Mouse (Mus musculus) C2C12 (cell line): ENCODE results near the gene Ncapd3. TPM values are rescaled to one million over a fixed set of nuclear protein-coding genes. Genes with fewer than 3 reads are reported as not detected.

Experiments
- H3K27me3 ChIP-seq: one replicate; pipeline ENCODE4 v1.6.1; 2011; ENCODE audit not compliant: control insufficient read depth, insufficient read depth, insufficient read length
- H3K36me3 ChIP-seq: one replicate; pipeline ENCODE4 v1.6.1; 2011; ENCODE audit not compliant: control insufficient read depth, insufficient read depth
- H3K4me3 ChIP-seq: one replicate; pipeline ENCODE4 v1.5.1; 2011; ENCODE audit warnings: mild to moderate bottlenecking, control low read depth; ENCODE audit not compliant: poor library complexity, insufficient read depth, severe bottlenecking
- H3K79me2 ChIP-seq: one replicate; pipeline ENCODE4 v1.6.1; 2011; ENCODE audit not compliant: control insufficient read depth, insufficient read depth
- H3K79me3 ChIP-seq: one replicate; pipeline ENCODE4 v1.6.1; 2011; ENCODE audit warnings: low read depth, control low read depth
- H3ac ChIP-seq: one replicate; pipeline ENCODE3; 2011; ENCODE audit warnings: low read depth; ENCODE audit not compliant: control insufficient read depth, insufficient read length
- CEBPB ChIP-seq: IDR thresholded peaks from one replicate; pipeline ENCODE4 v1.6.1; 2011; ENCODE audit warnings: low read depth, mild to moderate bottlenecking, control low read depth, moderate library complexity
- CTCF ChIP-seq: IDR thresholded peaks from one replicate; pipeline ENCODE4 v1.5.1; 2011; ENCODE audit not compliant: control insufficient read depth, insufficient read depth, insufficient read length
- FOSL1 ChIP-seq: IDR thresholded peaks from one replicate; pipeline ENCODE4 v1.8.0; 2011; ENCODE audit warnings: mild to moderate bottlenecking, low read length; ENCODE audit not compliant: poor library complexity, insufficient read depth, severe bottlenecking
- MAX ChIP-seq: IDR thresholded peaks from one replicate; pipeline ENCODE4 v1.6.1; 2011; ENCODE audit warnings: mild to moderate bottlenecking, control low read depth
- MYOD1 ChIP-seq: IDR thresholded peaks from one replicate; pipeline ENCODE4 v1.6.1; 2011; ENCODE audit warnings: low read depth; ENCODE audit not compliant: control insufficient read depth, insufficient read length
- MYOG ChIP-seq: IDR thresholded peaks from one replicate; pipeline ENCODE4 v1.6.1; 2011; ENCODE audit not compliant: control insufficient read depth, insufficient read length; ENCODE audit errors: extremely low read depth
- USF1 ChIP-seq: IDR thresholded peaks from one replicate; pipeline ENCODE4 v1.6.1; 2011; ENCODE audit warnings: low read depth, mild to moderate bottlenecking, control low read depth, moderate library complexity
- long read RNA-seq, 2 experiments: library from polyadenylated mRNA; unstranded; transcript quantifications; one replicate each; pipeline ENCODE4 v2.0.0; 2019 to 2020
- polyA plus RNA-seq: library from polyadenylated mRNA; unstranded; fragments of >200 nt; fragmentation: generic; extraction: Trizol; gene quantifications from one replicate; pipeline ENCODE4 v1.2.1, GENCODE M21; 2012; ENCODE audit warnings: missing spikeins

Ncapd3 gene
- 12.5 TPM for polyA plus RNA-seq
- long read RNA-seq, experiment 1, partial matches to known transcripts, result 2 of 3 reads
- long read RNA-seq, experiment 1, other reads (novel, unspliced or antisense), result 1 of 3 reads
- long read RNA-seq, experiment 2, full-length matches to known transcripts, result 71 of 94 reads
- long read RNA-seq, experiment 2, partial matches to known transcripts, result 9 of 94 reads
- long read RNA-seq, experiment 2, other reads (novel, unspliced or antisense), result 14 of 94 reads

- H3K27me3 ChIP-seq, result no peaks in the 10 kb centered on the region
Observed at GRCm38 (mm10) chr9:27029828-27030762, at the start of gene Ncapd3, which contains the start of gene Vps26b. TSS of gene Ncapd3 (plus strand) at chr9:27030175. TSS of gene Vps26b (minus strand) at chr9:27030065.

GRCm38 (mm10) chr9:26985090-26985613 lies 44.8 kb upstream of the Ncapd3 start:
- no peaks in the 10 kb centered on the region for H3K27me3 ChIP-seq
- peaks cover 22% of the 10 kb centered on the region for H3K36me3 ChIP-seq
- no peak overlapping the region for H3K4me3 ChIP-seq
- no peaks in the 10 kb centered on the region for H3K79me3 ChIP-seq
- no peak for TF ChIP-seq FOSL1
- TF ChIP-seq CTCF, result no peak
- TF ChIP-seq MYOD1, result no peak
- TF ChIP-seq USF1, result no peak
- no peak for TF ChIP-seq MYOG
- TF ChIP-seq MAX, result no peak
- TF ChIP-seq CEBPB, result no peak
- H3K79me2 ChIP-seq, result no peaks in the 10 kb centered on the region
- no peak overlapping the region for H3ac ChIP-seq

More at GRCm38 (mm10) chr9:27029828-27030762, at the start of gene Ncapd3, which contains the start of gene Vps26b:
- Histone ChIP-seq H3K36me3 (no peaks in the 10 kb centered on the region), H3K79me2 (peaks cover 88% of the 10 kb centered on the region), H3K4me3 (peak within 1 kb of the TSS; percentile 72), H3ac (peak within 1 kb of the TSS; percentile 76), H3K79me3 (peaks cover 63% of the 10 kb centered on the region)
- no peak for TF ChIP-seq CEBPB
- no peak for TF ChIP-seq MAX
- no peak for TF ChIP-seq FOSL1
- no peak for TF ChIP-seq USF1
- TF ChIP-seq CTCF, result no peak
- TF ChIP-seq MYOD1, result no peak
- TF ChIP-seq MYOG, result no peak

DNA sequence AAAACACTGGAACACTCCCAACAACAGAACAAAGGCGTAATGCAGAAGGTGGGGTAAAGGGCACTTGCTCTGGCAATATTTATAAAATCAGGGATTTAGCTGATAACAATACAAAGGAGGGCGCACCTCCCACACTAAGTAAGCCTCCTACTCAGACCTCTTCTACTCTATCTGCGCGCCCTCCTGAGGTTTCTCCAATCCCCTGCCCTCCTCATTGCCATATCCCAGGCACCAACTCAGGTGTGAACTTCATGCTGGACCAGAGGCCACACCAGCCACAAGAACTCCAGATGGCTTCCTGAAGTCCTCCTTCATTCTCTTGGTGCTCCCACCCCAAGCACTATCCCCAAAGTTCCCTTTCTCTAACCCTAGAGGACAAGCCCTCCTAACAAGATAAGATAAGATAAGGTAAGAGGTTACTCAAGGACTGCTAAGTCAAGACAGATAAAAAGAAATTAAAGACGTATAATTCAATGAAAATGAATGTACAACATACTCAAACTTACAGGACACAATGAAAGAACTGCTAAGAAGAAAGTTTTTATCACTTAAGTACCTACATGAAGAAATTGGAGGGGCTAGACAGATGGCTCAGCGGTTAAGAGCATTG lies 44.2 kb upstream of the Ncapd3 start:
- no peaks in the 10 kb centered on the region for H3K79me3 ChIP-seq
- TF ChIP-seq CTCF (no peak), USF1 (no peak), MAX (no peak)
- no peaks in the 10 kb centered on the region for H3K27me3 ChIP-seq
- H3K4me3 ChIP-seq, result no peak overlapping the region
- no peak overlapping the region for H3ac ChIP-seq
- H3K36me3 ChIP-seq, result peaks cover 20% of the 10 kb centered on the region
- no peaks in the 10 kb centered on the region for H3K79me2 ChIP-seq

DNA sequence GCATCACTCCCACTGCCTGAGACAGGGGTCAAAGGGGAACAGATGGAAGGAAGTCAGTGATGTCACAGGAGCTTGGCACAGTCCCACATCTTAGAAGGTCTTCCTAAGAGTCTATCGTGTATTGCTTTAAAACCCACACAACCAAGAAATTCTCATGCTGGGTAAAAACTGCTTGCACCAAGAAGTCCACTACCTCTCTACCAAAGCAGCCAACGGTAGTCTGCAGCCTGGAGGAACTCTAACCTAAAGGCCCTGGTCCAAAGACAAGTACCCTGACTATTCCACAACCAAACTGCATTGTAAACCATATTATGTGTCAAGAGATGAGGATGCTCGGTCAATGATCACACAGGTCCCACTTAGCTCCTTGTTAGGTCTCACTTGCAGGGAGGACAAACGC lies 39.8 kb upstream of the Ncapd3 start:
- TF ChIP-seq USF1 (no peak), MAX (no peak), FOSL1 (no peak), CEBPB (no peak), MYOG (no peak), CTCF (no peak), MYOD1 (no peak)
- Histone ChIP-seq H3K79me3 (no peaks in the 10 kb centered on the region), H3ac (no peak overlapping the region), H3K27me3 (no peaks in the 10 kb centered on the region), H3K4me3 (no peak overlapping the region), H3K79me2 (peaks cover 15% of the 10 kb centered on the region), H3K36me3 (peaks cover 26% of the 10 kb centered on the region)

DNA sequence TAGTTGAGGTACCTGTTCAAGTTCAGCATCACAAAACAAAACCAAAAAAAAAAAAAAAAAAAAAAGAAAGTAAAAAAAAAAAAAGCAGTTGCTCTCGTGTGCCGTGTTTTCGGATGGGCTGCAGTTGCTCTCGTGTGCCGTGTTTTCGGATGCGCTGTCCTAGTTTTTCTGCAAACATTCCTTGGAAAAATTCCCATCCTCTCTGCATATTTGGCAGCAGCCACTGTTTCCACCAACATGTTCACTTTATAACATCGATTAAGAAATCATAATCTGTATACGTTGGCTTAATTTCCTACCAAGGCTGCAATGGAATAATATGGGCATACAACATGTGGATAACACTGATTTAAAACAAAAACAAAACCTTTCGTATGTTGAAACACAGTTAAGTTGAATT lies 36.9 kb upstream of the Ncapd3 start:
- no peak overlapping the region for H3ac ChIP-seq
- H3K36me3 ChIP-seq, result peaks cover 26% of the 10 kb centered on the region
- no peak overlapping the region for H3K4me3 ChIP-seq
- H3K27me3 ChIP-seq, result no peaks in the 10 kb centered on the region
- H3K79me3 ChIP-seq, result peaks cover 1% of the 10 kb centered on the region
- H3K79me2 ChIP-seq, result peaks cover 42% of the 10 kb centered on the region
- TF ChIP-seq CEBPB (no peak), MYOD1 (no peak), CTCF (no peak), FOSL1 (no peak)
